Mouse (Mus musculus): ENCODE data around the gene Zbtb42.
A peak's percentile ranks its signal among the peaks of the same experiment; 100 is the strongest.

Zbtb42 gene

DNA sequence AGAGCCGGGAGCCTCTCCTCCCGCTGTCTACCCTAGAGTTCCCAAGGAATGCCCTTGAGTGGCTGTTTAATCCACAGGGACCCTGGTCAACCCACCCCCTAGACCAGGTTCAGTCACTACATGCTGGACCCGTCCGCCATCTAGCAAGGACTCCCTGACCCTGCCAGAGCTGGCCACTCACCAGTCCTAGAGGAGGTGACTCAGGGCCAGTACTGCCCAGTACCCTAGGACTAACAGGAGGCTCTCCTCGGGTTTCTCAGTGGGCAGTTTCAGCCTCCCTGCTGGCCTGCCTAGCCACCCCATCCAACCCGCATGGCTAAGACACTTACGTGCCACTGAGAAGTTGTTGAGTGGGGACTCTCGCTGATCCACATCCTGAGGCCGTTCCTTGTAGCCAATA, 16.8 kb upstream of the Zbtb42 start:
- no peak for DNase-seq (ENCODE audit: low spot score)

DNA sequence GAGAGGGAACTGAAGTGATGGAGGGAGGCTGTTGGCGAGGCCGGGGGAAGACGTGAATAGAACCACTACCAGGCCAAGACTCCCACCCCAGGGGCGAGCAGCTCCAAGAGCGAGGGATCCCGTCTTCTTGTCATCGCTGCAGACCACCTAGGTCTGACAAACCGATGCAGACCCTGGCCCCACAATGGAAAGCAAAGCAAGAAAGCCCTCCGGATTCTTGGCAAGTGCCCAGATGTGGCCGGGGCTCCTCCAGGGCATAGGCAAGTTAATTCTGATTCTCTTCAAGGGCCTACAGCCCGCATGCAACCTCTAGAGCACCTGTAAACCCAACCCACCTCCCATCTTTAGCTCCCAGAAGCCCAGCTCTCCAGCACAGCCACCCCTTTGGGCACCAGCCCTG, 15.3 kb upstream of the Zbtb42 start:
- no peak for DNase-seq (ENCODE audit: low spot score)

DNA sequence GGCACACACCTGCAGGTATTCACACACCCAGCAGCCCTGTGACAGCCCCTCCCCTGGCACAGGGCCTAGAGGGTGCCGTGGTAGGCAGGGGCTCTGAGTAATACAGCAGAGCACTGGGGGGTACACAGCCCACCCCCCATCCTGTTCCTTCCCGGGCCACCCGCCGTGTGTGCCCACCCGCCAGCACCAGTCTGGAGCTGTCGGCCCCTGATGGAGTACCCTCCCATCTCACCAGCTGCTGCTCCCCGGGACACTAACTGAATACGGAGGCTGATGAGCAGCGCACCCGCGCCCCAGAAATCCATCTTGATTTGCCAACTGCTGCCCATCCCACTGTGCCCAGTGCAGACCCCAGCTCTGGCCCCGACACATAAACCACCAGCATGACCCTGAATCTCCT, 14.9 kb upstream of the Zbtb42 start:
- no peak for DNase-seq (ENCODE audit: low spot score)

DNA sequence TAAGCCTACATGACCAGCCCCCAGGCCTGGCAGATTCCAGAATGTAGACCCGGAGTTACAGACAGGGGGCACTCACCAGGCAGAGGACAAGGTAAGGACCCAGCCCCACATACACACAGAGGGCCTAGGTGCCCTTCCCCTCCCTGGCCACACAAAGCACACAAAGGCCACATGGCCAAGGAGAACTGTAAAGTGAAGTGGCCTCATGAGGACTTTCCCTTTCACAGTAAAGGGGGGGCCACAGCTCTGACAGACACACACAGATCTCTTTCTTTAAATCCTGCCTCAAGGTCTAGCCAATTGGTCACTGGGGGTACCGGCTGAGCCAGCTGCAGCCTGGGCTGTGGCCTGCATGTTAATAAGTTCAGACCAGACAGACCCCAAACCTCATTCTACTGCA, 14.5 kb upstream of the Zbtb42 start:
- no peak for DNase-seq (ENCODE audit: low spot score)

DNA sequence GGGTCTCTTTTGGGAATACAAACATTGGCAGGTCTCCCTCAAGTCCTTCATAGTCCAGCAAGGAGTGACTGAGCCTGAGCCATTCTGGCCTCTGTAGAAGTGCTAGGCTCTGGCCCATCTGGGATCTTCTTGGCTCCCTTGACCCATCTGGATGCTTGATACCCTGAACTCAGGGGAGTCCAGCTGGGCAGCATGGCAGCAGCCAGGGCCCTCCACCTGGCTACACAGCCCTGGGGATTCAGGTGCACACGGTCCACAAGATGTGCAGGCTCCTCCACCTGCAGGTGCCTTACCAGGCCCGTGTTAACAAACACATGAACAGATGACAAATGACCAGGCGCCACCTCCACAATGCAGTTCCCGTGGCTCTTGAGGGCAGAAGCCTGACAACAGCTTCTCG, 14.0 kb upstream of the Zbtb42 start:
- DNase-seq (ENCODE audit: low spot score): no peak

DNA sequence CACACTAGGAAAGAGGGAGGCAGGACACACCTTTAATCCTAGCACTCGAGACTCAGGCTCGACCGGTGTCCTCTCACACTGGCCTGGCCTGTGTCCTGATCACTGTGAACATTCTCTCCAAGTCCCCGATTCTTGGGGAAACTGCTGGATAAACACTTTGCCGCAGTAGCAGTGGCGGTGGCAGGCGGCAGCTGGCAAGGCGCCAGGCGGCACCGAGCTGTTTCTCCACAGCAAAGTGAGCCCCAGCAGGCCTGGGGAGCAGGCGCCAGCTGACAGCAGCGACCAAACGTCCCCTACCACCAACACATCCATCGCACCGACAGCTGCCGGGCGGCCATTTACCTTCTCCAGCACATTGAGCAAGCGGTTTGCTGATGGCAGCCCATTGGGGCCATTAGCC, 13.2 kb upstream of the Zbtb42 start:
- peak; percentile 82 for DNase-seq (ENCODE audit: low spot score)

DNA sequence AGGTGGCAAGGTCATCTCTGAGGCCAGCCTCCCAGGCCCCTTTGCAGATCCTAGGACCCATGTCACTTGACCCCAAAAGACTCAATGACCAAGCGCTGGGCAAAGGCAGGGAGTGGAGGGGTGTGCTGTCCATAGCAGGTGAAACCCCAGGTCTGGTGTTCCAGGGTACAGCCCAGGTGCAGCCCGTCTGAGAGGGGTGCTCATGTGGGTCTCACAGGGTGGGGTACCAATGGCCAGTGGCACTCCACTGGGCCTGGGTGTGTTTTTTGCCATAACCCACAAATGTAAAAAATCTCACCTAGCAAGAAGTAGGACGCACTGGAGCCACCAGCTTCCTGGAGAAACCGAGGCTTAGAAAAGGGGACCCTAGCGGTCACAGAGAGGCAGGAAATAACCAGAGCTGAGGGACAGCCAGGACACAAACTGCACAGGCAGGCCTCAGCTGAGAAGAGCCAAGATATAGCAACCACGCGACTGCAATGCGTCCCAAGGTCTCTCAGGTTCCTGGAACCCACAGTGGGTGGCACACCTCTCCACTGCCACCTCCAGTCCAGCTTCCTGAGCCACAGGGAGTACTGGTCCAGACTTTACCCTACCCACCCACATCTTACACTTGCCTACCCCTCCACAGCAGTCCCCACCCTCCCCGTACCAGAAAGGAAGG, 12.6 kb upstream of the Zbtb42 start:
- no peak for DNase-seq (ENCODE audit: low spot score)

DNA sequence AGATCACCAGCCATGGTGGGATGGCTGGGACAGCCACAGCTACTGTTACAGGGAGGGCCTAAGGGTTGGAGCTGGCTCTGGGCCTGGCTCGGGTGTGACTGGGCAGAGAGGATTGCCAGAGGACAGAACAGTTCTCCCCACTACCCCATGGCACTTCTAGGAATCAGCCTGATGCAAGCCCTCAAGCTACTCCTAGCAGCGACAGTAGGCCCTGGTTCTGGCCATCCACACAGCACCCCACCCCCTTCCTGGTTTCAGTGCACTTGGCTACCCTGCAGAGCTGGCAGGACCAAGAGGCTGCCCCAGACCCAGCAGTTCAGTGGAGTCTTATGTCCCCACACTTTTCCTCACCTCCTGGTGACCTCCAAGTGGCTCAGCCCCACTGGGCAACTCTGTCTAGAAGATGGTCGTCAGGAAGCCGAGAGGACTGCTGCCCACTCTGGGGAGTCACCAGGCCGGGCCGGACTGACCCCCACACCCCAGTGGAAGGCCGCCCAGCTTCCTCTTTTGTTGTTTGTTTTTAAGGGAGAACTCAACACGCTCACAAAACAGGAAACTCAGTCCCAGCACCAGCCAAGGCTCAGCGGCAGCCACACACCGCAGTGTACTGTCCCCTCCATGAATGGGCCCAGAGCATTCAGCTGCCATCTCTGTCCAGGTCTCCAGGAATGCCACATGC, 10.9 kb upstream of the Zbtb42 start:
- peak; percentile 55 for DNase-seq (ENCODE audit: low spot score)

DNA sequence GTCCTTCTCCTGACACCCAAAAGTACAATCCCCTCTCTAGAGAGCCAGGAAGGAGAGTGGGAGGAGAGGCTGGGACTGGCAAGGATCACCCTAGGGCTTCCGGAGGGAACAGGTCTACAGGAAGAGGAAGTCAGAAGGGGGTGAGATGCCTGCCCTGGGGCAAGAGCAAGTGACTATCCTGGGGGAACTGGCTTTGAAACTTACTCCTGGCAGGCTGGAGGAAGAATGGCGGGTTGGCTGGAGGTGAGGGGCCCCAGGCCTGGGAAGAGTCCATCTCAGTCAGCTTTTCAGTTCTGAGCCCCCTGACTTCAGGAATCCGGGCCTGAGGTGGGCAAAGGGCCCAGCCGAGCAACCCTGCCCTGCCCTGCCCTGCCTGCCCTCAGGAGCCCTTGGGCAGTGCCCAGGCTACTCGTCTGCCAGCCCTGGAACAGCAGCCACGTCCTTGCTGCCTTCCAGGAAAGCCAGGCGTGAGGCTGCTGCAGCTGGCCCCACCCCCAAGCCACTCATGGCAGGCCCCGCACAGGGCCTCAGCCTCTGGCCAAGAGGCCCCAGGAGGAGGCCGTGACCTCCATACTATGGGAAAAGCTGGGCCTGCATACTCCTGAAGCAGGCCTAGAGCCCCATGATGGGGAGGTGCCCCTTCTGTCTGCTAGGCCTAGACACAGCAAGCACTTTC, 7.8 kb upstream of the Zbtb42 start:
- no peak for DNase-seq (ENCODE audit: low spot score)

DNA sequence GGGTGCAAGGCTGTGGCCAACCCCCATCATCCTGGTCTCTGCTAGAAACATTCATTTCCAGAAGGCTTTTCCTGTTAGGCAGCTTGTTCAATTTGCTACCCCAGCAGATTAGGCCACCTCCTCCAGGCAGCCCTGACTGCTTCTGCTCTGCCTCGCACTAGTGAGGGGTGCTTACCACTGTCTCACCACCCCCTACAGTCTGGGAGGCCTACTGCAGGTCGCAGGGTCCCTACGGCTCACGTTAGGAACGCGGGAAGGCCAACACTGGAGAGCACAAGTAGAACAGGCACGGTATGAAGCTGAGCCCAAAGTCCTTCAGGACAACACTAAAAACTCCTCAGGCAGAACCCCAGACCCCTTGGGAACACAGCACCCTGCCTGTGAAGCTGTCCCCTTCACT, 6.7 kb upstream of the Zbtb42 start:
- DNase-seq (ENCODE audit: low spot score): no peak

DNA sequence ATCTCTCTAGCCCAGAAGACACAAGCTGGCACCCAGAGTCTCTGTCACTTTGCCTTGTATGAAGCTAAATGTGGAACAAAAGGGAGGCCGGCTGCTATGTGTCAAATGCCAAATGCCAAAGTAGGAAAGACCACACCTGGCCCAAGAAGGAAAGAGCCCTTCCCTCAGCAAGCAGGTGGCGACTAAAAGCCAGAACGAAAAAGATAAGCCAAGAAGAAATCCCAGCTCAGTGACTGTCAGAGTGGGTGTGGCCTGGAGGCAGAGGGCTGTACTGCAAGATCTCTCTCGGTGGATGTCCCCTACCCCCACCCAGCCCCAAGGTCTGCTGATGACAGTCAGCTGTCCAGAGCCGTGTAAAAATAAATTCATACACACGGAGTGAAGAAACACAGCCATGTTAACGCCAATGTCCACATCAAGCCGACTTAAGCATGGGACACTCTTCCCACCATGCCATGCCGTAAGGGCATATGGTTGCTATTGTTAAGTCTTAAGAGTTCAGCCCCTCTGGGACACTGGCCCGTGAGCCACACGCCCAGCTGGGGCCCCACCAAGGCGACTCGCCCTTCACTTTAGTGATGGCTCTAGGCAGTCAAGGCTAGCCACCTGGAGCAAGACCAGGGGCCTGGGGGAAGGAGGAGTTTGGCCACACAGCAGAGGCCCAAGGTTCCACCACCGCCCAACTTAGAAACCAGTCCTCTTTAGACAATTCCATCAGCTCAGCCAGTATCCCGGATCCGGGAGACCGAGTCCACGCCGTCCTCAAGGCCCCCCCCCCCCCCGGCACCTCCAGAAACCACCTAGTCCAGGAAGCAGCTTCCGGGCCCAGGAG, 5.7 kb upstream of the Zbtb42 start:
- DNase-seq (ENCODE audit: low spot score): no peak

DNA sequence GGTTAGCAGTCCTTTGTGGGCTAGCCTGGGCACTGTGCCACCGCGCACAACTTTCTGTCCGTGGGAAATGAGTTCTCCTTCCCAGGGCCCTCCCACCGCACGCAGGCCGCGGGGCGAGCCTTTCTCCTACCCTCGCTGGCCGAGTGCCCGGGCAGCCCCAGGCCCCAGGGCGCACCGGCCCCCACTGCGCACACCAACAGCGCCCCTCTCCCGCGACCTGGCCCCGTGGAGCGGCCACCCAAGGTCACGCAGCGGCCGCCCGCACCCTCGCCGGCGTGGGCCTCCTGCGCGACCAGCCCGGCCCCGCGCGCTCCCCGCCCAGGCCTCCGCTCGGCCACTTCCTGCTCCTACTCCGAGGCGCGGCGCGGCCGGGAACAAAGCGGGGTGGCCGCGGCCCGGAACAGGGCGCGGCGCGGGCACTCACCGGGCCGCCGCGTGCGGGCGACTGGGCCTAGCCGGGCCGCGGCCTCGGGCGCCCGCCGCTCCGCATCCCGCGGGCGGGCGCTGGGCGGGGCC, 5.0 kb upstream of the Zbtb42 start:
- no peak for DNase-seq (ENCODE audit: low spot score)

DNA sequence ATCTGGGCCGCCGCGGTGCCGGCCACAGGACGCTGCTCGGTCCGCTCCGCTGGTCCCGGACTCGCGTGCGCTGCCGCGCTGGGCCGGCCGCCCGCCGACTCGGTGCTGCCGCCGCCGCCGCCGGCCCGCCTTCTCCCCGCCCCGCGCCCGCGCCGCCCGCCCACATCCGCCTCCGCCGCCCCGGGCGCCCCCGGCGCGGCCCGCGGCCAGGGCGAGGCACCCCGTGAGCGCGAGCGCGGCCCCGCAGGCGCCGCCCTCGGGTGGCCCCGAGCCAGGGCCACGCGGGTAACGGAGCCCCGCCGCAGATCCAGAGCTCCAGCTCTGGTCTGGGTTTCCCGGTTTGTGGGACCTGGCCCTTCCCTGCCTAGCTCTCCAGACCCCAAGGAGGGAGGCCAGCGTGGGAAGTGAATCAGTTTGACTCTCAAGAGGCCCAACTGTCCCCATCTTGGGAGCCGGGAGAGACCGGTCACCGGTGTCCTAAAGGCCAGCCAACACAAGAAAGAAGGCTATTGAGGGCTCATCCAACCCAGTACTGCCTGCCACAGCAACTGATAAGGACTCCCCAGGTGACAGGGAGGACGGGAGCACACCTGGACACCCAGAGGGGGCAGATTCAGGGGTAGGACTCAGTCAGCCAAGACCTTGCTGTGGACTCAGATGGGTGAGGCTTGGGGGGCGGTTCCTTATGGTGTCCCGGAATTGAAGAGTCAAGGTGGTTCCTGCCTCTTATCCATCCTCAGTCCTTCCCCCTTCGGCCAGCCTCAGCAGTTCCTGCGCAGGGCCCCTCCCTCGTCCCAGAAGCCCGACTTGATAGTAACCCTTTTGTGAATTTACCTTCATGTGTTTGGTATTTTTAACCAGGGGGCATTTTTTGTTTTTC, 4.3 kb upstream of the Zbtb42 start, which contains the start of gene Akt1:
Gene Akt1 (minus strand): TSS at position 753 of the 880 bp plus-strand sequence.
- DNase-seq (ENCODE audit: low spot score): no peak

DNA sequence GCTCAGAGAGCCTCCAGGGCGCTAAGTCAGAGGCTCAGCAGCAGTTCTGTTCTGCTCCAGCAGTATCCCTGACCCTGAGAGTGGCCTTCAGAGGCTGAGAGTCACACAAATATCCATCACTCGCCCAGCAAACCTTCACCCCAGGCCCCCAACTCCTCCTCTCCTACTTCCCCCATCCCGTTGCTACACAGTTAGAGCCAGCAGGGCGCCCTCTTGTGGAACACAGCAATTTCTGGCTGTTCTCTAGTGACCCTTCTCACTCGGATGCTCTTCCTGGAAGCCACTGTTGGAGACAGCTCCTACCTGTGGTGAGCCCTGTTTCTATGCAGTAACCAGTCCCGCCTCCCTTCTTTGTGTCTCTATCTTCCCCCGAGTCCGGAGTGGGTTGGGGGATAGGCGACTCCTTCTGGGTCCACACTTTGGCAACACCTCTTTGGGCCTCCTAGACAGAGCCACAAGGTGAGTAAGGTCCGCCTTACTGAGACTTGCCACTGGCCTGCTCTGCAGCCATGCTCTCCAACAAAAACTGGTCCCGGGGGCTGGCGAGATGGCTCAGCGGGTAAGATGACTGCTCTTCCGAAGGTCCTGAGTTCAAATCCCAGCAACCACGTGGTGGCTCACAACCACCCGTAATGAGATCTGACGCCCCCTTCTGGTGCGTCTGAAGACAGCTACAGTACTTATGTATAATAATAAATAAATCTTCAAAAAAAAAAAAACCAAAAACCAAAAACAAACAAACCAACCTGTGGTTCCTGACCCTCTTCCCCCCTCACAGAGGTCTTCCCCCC, 3.2 kb upstream of the Zbtb42 start:
- peak; percentile 86 for DNase-seq (ENCODE audit: low spot score)

DNA sequence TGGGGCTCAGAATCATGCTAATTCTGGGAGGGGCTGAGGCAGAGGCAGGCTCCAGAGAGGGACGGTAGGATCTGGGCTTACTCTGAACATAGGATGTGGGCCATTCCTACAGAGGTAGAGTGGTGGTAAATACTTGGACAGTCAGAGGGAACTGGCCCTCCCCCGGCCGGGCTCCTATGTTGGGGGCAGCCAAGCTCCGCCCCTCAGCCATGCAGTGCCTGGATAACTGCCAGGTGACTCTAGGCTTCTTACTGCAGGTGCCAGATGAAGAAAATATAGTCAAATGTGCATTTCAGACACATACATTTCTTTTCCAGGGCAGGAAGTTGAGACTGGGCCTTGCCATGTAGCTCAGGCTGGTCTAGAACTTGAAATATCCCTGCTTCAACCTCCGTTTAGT, 1.6 kb upstream of the Zbtb42 start:
- DNase-seq (ENCODE audit: low spot score): no peak

DNA sequence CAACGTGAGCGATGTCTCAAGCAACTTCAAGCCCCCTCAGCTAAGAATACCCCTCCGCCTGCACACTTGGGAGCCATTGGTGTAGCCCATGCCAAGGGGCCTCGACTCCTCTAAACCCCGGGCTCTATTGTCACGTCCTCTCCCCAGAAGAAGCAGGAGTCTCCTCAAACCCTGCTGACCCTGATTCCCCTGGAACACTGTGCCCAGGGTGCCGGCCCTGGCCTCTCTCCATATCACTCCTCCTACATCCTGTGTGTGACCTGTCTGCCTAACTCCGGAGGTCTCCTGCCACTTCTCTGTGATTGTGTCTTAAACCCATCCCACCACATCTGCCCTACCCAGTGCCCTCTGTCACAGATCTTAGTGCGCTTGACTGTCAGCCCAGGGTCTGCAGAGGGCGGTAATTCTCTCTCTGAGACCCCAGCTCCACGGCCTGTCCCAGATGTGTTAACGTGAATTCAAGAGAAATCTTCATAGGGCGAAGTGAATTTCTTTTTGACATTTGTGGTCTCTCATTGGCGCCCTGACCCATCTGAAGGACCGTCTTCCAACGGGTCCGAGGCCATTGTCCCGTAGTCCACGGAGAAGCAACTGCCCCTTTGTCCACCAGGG, 579 bp upstream of the Zbtb42 start:
- DNase-seq (ENCODE audit: low spot score): no peak

DNA sequence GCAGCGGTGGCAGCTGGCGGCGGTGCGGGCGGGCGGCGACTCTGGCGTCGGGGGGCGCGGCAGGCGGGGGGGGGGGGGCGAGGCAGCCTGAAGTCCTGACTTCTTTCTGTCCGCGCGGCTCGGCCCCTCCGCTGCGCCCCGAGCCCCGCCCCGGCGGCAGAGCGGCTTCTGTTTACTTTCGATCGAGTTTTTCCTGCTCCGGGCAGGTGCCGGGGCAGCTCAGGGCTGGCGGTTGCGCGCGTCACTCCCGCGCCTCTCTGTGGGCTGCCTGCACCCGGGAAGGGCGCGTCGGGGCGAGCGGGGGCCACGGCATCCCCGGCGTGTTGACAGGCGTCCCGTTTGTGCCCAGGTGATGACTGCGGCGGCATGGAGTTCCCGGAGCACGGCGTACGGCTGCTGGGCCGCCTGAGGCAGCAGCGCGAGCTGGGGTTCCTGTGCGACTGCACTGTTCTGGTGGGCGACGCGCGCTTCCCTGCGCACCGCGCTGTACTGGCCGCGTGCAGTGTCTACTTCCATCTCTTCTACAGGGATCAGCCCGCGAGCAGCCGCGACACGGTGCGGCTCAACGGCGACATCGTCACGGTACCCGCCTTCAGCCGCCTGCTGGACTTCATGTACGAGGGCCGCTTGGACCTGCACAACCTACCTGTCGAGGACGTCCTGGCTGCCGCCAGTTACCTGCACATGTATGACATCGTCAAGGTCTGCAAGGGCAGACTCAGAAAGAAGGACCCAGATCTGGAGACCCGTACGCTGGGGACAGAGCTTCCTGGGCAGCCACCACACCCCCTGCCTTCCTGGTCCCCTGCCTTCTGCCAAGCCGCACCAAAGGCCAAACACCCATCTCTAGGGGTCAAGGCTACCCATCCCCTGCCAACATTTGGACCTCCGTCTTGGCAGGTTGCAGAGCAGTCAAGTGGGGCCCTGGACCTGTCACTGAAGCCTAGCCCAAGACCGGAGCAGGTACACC, 684 bp downstream of the Zbtb42 start:
- no peak for DNase-seq (ENCODE audit: low spot score)

DNA sequence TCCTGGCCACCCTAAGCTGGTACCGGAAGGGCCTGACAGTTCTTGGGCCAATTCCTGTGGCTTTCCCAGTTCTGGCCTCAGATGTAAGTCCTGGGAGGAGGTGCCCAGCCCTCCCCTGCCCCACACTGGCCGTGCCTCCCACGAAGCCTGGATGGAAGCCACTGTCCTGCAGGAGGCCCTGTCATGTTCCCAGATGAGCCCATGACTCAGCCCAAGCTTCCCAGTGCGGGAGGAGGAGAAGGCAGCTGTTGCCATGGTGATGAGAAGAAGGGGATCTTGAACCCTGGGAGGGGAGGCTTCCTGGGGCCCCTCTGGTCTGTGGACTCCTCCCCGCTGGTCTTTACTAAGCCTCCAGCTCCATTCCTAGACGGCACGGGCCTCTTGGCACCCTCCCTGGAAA, 4.7 kb downstream of the Zbtb42 start:
- DNase-seq (ENCODE audit: low spot score): no peak

DNA sequence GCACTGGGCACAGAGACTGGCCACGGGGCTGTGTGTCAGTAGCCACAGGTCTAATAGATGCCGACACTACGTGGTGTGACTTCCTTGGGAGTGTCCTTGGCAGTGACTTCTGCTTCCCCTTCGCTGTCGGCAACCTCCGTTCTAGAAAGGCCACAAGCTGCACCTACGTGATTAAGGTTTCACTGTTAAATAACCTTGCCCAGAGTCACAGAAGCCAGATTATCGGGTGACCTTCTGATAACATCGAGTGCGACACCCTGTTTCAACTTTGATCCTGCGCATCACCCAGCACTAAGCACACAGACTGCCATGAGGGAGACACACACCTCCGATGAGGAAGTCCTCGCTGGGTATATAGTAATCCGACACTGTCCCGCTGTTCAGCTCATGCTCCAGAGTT, 9.8 kb downstream of the Zbtb42 start:
- DNase-seq (ENCODE audit: low spot score): no peak
